Mouse (Mus musculus) mammary gland, adult 2 months (tissue): Measurements from ENCODE around the gene Tbx2. TPM values are rescaled to one million over a fixed set of nuclear protein-coding genes. Genes with fewer than 3 reads are reported as not detected.

ENCODE experiments used
- polyA plus RNA-seq: library from polyadenylated mRNA; depleted of rRNA; stranded (reverse); fragments of >200 nt; gene quantifications from 2 replicates; pipeline ENCODE4 v1.2.3, GENCODE M21; 2012; ENCODE audit warnings: low replicate concordance; rRNA removed

Gene Tbx2
- polyA plus RNA-seq: 10.0 and 23.2 TPM in 2 replicates

GRCm38 (mm10) chr11:85832231-85832924 lies at the start of gene Tbx2:
Gene Tbx2, plus strand, starts transcription at chr11:85832551.

GRCm38 (mm10) chr11:85850233-85850632 lies 17.9 kb downstream of the Tbx2 start, which contains the start of gene Gm11444:
Gene Gm11444, minus strand, starts transcription at chr11:85850333.

GRCm38 (mm10) chr11:85885665-85886428 lies 53.5 kb downstream of the Tbx2 start, which contains the start of gene Tbx4:
Gene Tbx4, plus strand, starts transcription at chr11:85886422.

Other genes with a start within 250 kb of the Tbx2 start
- gene Gm11444, start 17.8 kb downstream of the Tbx2 start, polyA plus RNA-seq: not detected in 2 replicates
- 0.18 and 0.73 TPM in 2 replicates for gene Tbx4, start 53.9 kb downstream of the Tbx2 start, polyA plus RNA-seq